Mouse (Mus musculus) G1E (cell line): ENCODE results near the gene Abi3bp.

Experiments
- CTCF ChIP-seq: IDR thresholded peaks from 2 replicates; pipeline ENCODE4 v1.5.1; 2012; ENCODE audit warnings: low read depth, low read length, inconsistent platforms, mixed read lengths
- GATA1 ChIP-seq: IDR thresholded peaks from 2 replicates; pipeline ENCODE4 v1.6.1; 2012; ENCODE audit warnings: borderline replicate concordance, low read length, inconsistent platforms, mixed read lengths

DNA sequence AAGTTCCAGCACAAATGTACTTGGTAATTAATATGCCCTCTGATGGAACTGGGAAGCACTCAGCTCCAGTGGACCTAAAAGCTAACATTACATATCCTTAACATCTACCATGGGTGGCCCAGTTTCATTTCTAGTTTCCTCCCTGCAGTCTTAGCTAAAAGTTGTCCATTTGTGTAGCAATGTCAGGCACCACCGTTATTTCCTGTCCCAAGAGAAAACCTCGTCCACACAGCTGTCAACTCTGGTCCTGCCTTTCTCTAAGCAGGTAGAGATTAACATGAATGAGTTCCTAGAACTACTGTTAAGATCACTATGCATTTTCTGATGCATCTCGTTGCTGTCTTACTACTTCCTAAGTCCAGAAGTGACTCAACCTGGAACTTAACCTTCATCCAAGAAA, 237.9 kb downstream of the Abi3bp start:
- no peak for TF ChIP-seq CTCF
- TF ChIP-seq GATA1, result no peak
